Mouse (Mus musculus) heart, adult 2 months (tissue): ENCODE results near the gene Thbd. TPM values are rescaled to one million over a fixed set of nuclear protein-coding genes. Genes with fewer than 3 reads are reported as not detected.

Experiments used
- DNase-seq, 2 experiments: peaks; one replicate each; pipeline ENCODE4 v3.0.0; 2021
- H3K27ac ChIP-seq: fragments of 200-600 bp; 2 replicates; pipeline ENCODE4 v1.8.1; 2022
- H3K27me3 ChIP-seq: fragments of 200-500 bp; 2 replicates; pipeline ENCODE4 v1.6.1; 2012; ENCODE audit warnings: mild to moderate bottlenecking, low read length, inconsistent platforms, mixed read lengths; ENCODE audit not compliant: control insufficient read depth, insufficient read depth
- H3K36me3 ChIP-seq: fragments of 200-500 bp; 2 replicates; pipeline ENCODE4 v1.6.1; 2012; ENCODE audit warnings: low read length, inconsistent platforms; ENCODE audit not compliant: control insufficient read depth, insufficient read depth
- H3K4me1 ChIP-seq: fragments of 200-500 bp; 2 replicates; pipeline ENCODE4 v1.6.1; 2011; ENCODE audit warnings: low read length; ENCODE audit not compliant: control insufficient read depth, insufficient read depth
- H3K4me3 ChIP-seq: fragments of 200-600 bp; 2 replicates; pipeline ENCODE4 v1.8.1; 2022
- H3K79me2 ChIP-seq: fragments of 200-500 bp; replicated peaks from 2 replicates; pipeline ENCODE4 v1.6.1; 2012; ENCODE audit warnings: mild to moderate bottlenecking, inconsistent platforms, low read length, moderate library complexity, mixed read lengths; ENCODE audit not compliant: control insufficient read depth, insufficient read depth
- H3K9ac ChIP-seq: fragments of 200-500 bp; 2 replicates; pipeline ENCODE4 v1.6.1; 2012; ENCODE audit warnings: low read depth, mild to moderate bottlenecking, control low read depth, inconsistent platforms, low read length, mixed read lengths
- CTCF ChIP-seq: fragments of 200-600 bp; IDR thresholded peaks from 2 replicates; pipeline ENCODE4 v1.8.1; 2022; ENCODE audit warnings: antibody characterized with exemption, mild to moderate bottlenecking, moderate library complexity
- EP300 ChIP-seq: fragments of 200-500 bp; IDR thresholded peaks from 2 replicates; pipeline ENCODE4 v1.6.1; 2011; ENCODE audit warnings: low read depth, low read length, control low read depth; ENCODE audit not compliant: insufficient read depth
- POLR2A ChIP-seq: fragments of 200-500 bp; IDR thresholded peaks from 2 replicates; pipeline ENCODE4 v1.6.1; 2011; ENCODE audit warnings: mild to moderate bottlenecking, low read depth, low read length, control low read depth; ENCODE audit not compliant: insufficient read depth
- WGBS: fragments of 180-500 bp; shearing (Covaris S2); methylation state at CpG from one replicate; pipeline ENCODE4 v1.1.7; 2018; 5-methylcytosine and 5-hydroxymethylcytosine counted together
- intact Hi-C: fragments of 180-260 bp; cut with DNase I; formaldehyde crosslinking; loops from one replicate; pipeline ENCODE4 v1.15.1; 2025
- polyA plus RNA-seq: library from polyadenylated mRNA; depleted of rRNA; stranded (reverse); fragments of >200 nt; gene quantifications from 2 replicates; pipeline ENCODE4 v1.2.3, GENCODE M21; 2012
- total RNA-seq, 2 experiments: library from RNA; stranded (reverse); gene quantifications; 2 replicates each; pipeline ENCODE4 v1.2.3; 2021

The Thbd gene
- total and polyA plus RNA-seq, 3 experiments = 38.9 to 47.8 (median 41.7) TPM

DNA sequence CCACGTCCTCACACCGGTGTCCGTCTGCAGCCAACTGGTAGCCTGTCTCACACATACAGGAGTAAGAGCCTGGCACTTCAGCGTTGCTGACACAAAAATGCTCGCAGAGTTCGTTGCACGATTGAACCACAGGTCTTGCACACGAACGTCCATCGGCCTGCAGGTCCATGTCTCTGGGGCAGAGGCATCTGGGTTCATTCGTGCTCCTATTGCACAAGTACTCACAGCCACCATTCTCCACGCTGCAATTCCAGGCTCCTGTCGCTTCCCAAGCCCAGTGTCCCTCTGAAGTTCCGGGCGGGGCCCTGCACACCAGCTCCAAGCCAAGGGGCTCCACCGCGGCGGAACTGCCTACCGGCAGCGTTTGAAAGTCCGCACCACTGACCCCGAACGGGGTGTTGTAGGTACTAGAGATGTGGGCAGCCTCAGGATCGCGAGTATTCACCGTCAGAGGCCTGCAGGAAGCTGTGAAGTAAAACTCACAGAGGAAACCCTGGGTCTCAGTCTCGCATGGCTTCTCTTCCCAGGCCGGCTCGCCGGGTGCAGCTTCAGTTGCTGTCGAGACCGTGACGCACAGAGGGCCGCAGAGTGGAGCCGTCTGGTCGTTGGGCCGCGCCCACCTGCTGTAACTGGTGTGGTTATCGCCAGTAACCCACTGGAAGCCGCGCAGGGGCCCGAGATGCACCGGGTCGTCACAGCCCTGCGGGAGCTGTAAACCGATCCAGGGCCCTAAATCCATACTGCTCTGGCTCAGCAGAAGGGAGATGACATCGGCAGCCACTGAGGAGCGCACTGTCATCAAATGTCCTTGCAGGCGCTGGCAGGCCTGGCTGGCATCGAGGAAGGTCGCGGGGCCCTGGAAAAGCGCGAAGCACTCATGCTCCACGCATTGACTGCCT lies 768 bp downstream of the Thbd start:
- Histone ChIP-seq H3K27ac (peak overlapping the region; percentile 91), H3K79me2 (no peaks in the 10 kb centered on the region), H3K4me3 (peak overlapping the region; percentile 51), H3K27me3 (no peaks in the 10 kb centered on the region), H3K9ac (peak overlapping the region; percentile 81), H3K4me1 (peaks cover 7% of the 10 kb centered on the region), H3K36me3 (peaks cover 5% of the 10 kb centered on the region)
- TF ChIP-seq CTCF = no peak
- peak; percentile 17; the same call in 1 of the 2 replicates for TF ChIP-seq POLR2A
- 5% methylated on average over 55 of the region's 55 CpGs for WGBS
- peak; percentile 74 to 76 for DNase-seq
- intact Hi-C loops = loop anchor here (1.0 to 10.0 kb wide), 10 partner anchors 34 to 468 kb away; partner anchors contain the start of gene Cst3

GRCm38 (mm10) chr2:148406160-148406970 lies 1.6 kb downstream of the Thbd start:
- intact Hi-C loops = loop anchor here (1.0 to 10.0 kb wide), 10 partner anchors 35 to 468 kb away; partner anchors contain the start of gene Cst3
- 13% methylated on average over 34 of the region's 34 CpGs for WGBS
- peak; percentile 67 to 75 for DNase-seq

GRCm38 (mm10) chr2:148404906-148405305 lies 3.1 kb downstream of the Thbd start:
- DNase-seq = no peak
- H3K79me2 ChIP-seq = no peaks in the 10 kb centered on the region
- peak overlapping the region; percentile 51 for H3K4me3 ChIP-seq
- H3K27me3 ChIP-seq = no peaks in the 10 kb centered on the region
- peak overlapping the region; percentile 91 for H3K27ac ChIP-seq
- intact Hi-C loops = loop anchor here (5.0 to 10.0 kb wide), 8 partner anchors 58 to 470 kb away; partner anchors contain the start of gene Cst3
- H3K9ac ChIP-seq = peak overlapping the region; percentile 34
- TF ChIP-seq POLR2A (no peak), CTCF (no peak)
- H3K36me3 ChIP-seq = peaks cover 8% of the 10 kb centered on the region
- 66% methylated on average over 5 of the region's 5 CpGs for WGBS
- H3K4me1 ChIP-seq = peaks cover 10% of the 10 kb centered on the region

More at GRCm38 (mm10) chr2:148406160-148406970, 1.6 kb downstream of the Thbd start:
- no peaks in the 10 kb centered on the region for H3K79me2 ChIP-seq
- H3K36me3 ChIP-seq = peaks cover 5% of the 10 kb centered on the region
- H3K4me3 ChIP-seq = peak overlapping the region; percentile 51
- TF ChIP-seq CTCF (peak; percentile 64), POLR2A (0 out of 2 replicates have a peak, but pooled peaks have one; percentile 50), EP300 (no peak)
- H3K4me1 ChIP-seq = peaks cover 10% of the 10 kb centered on the region
- H3K9ac ChIP-seq = peak overlapping the region; percentile 81
- no peaks in the 10 kb centered on the region for H3K27me3 ChIP-seq
- peak overlapping the region; percentile 91 for H3K27ac ChIP-seq

DNA sequence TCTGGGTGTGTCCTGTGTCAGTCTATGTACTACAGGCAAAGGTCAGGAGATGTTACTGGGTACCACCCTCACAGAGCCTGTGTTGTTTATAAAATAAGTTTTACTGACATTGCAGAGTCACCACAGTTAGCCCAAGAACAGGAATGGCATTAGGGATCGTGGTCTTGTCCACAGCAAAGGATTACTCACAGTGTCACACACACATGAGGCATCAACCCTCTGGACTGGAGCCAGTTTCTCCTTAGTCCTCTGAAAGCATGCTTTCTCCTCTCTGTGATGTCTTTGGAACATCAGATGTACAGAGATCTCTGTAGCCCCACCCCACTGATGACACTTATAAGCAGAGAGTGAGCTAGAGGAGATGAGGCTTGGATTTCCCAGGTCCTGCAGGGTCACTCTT lies 5.8 kb downstream of the Thbd start:
- Histone ChIP-seq H3K9ac (peak overlapping the region; percentile 36; the same call in 1 of the 2 replicates), H3K79me2 (no peaks in the 10 kb centered on the region), H3K36me3 (peaks cover 19% of the 10 kb centered on the region), H3K27me3 (no peaks in the 10 kb centered on the region), H3K4me1 (peaks cover 13% of the 10 kb centered on the region), H3K27ac (peak overlapping the region; percentile 10; the same call in 1 of the 2 replicates), H3K4me3 (peak overlapping the region; percentile 13; the same call in 1 of the 2 replicates)
- DNase-seq = no peak
- no peak for TF ChIP-seq POLR2A
- TF ChIP-seq EP300 = no peak
- TF ChIP-seq CTCF = no peak
- 47% methylated on average over 1 of the region's 1 CpGs for WGBS
- intact Hi-C loops = loop anchor here (10.0 kb wide), 1 partner anchor 473 kb away; the partner anchor contains the start of gene Cst3

DNA sequence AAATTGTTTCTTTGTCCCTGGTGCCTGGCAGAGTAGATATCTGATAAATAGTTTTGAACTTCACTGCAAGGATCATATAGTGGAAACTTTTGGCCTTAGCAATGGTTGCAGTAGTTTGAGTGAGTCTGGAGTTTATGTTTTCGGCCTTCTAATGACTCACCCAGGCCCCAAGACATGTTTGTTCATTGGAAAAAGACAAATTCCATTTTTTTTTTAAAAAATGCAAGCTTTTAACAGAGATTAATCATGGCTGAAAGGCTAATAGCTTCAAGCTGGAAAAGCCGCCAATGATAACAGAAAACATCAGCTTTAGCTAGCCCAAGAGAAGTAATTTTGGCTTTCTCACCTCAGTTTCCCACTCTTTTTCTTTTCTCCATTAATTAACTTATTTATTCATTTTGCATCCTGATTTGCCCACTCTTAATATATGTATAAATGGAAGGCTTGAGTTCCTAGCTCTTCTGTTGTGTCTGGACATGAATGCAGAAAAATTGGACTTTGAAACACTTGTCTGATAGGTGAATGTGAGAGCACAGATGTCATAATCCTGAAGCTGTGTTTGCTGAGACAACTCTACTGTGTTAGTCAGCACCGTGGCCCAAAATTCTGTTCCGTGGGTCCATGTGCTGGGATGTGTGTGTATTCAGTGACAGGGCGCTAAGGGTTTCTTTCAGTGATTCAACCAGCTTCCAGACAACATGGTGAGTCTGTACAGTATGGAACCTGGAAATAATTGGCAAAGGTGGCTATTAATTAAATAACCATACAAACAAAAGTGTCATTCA lies 8.9 kb downstream of the Thbd start:
- WGBS = 93% methylated on average over 5 of the region's 5 CpGs
- peaks cover 24% of the 10 kb centered on the region for H3K4me1 ChIP-seq
- H3K4me3 ChIP-seq = no peak overlapping the region
- H3K79me2 ChIP-seq = no peaks in the 10 kb centered on the region
- intact Hi-C loops = no loop called here
- TF ChIP-seq EP300 (no peak), CTCF (no peak), POLR2A (no peak)
- DNase-seq = no peak
- no peak overlapping the region for H3K9ac ChIP-seq
- H3K27me3 ChIP-seq = no peaks in the 10 kb centered on the region; the same call in 1 of the 2 replicates
- H3K27ac ChIP-seq = no peak overlapping the region
- peaks cover 21% of the 10 kb centered on the region for H3K36me3 ChIP-seq
